Mouse (Mus musculus) MEL (cell line): ENCODE results near the gene Ndufs2. TPM values are rescaled to one million over a fixed set of nuclear protein-coding genes. Genes with fewer than 3 reads are reported as not detected.

ENCODE experiments used
- DNase-seq: peaks from one replicate; pipeline ENCODE4 v3.0.0; 2011; ENCODE audit warnings: low read depth, low spot score
- H3K27ac ChIP-seq: 2 replicates; pipeline ENCODE4 v1.5.1; 2012; ENCODE audit warnings: low read depth, mild to moderate bottlenecking, control low read depth, low read length, moderate library complexity; ENCODE audit not compliant: control insufficient read depth
- H3K27me3 ChIP-seq, 2 experiments: fragments of 150-350 bp in 1 of 2; sonication (generic) in 1 of 2; 2 replicates each; pipeline ENCODE4 v1.6.1; 2012; ENCODE audit warnings: low read length in 2 of 2, mild to moderate bottlenecking in 2 of 2, improper control_type of control experiment in 1 of 2, moderate library complexity in 1 of 2; ENCODE audit not compliant: insufficient read depth in 2 of 2, control insufficient read depth in 1 of 2
- H3K36me3 ChIP-seq, 2 experiments: 2 replicates each; pipeline ENCODE4 v1.6.1; 2012 to 2014; ENCODE audit warnings: low read length in 2 of 2, improper control_type of control experiment in 1 of 2, inconsistent platforms in 1 of 2, mild to moderate bottlenecking in 1 of 2; ENCODE audit not compliant: insufficient read depth in 2 of 2, control insufficient read depth in 1 of 2
- H3K4me1 ChIP-seq, 2 experiments: fragments of 150-350 bp in 1 of 2; sonication (generic) in 1 of 2; 2 replicates each; pipeline ENCODE4 v1.6.1; 2012; ENCODE audit warnings: low read length in 2 of 2, improper control_type of control experiment in 1 of 2, mild to moderate bottlenecking in 1 of 2; ENCODE audit not compliant: insufficient read depth in 2 of 2, control insufficient read depth in 1 of 2
- H3K4me3 ChIP-seq, 2 experiments: fragments of 150-350 bp in 1 of 2; sonication (generic) in 1 of 2; 2 replicates each; pipeline ENCODE4 v1.5.1; 2012; ENCODE audit warnings: low read depth in 2 of 2, low read length in 2 of 2, mild to moderate bottlenecking in 2 of 2, moderate library complexity in 2 of 2, control low read depth in 1 of 2, improper control_type of control experiment in 1 of 2; ENCODE audit not compliant: control insufficient read depth in 1 of 2, insufficient read depth in 1 of 2
- H3K79me2 ChIP-seq: 2 replicates; pipeline ENCODE4 v1.6.1; 2012; ENCODE audit warnings: mild to moderate bottlenecking, low read length, moderate library complexity; ENCODE audit not compliant: control insufficient read depth, poor library complexity, insufficient read depth
- H3K9ac ChIP-seq: 2 replicates; pipeline ENCODE4 v1.6.1; 2012; ENCODE audit warnings: low read depth, mild to moderate bottlenecking, control low read depth, low read length, moderate library complexity; ENCODE audit not compliant: control insufficient read depth, poor library complexity, severe bottlenecking
- H3K9me3 ChIP-seq: fragments of 150-350 bp; sonication (generic); replicated peaks from 2 replicates; pipeline ENCODE4 v1.6.1; 2012; ENCODE audit warnings: mild to moderate bottlenecking, low read length, improper control_type of control experiment, moderate library complexity; ENCODE audit not compliant: insufficient read depth
- CTCF ChIP-seq, 3 experiments: IDR thresholded peaks in 2 of 3; conservative IDR thresholded peaks in 1 of 3; 2 replicates each; pipeline ENCODE4 v1.5.1; 2011 to 2012; ENCODE audit warnings: low read length in 3 of 3, low read depth in 2 of 3, mild to moderate bottlenecking in 2 of 3, improper control_type of control experiment in 1 of 3, inconsistent platforms in 1 of 3, mixed read lengths in 1 of 3, moderate library complexity in 1 of 3; ENCODE audit not compliant: control insufficient read depth in 1 of 3, insufficient read depth in 1 of 3, poor library complexity in 1 of 3, severe bottlenecking in 1 of 3
- EP300 ChIP-seq, 2 experiments: IDR thresholded peaks; 2 replicates each; pipeline ENCODE4 v1.6.1; 2011; ENCODE audit warnings: improper control_type of control experiment in 2 of 2, low read length in 2 of 2, low read depth in 1 of 2, mild to moderate bottlenecking in 1 of 2
- ETS1 ChIP-seq: IDR thresholded peaks from 2 replicates; pipeline ENCODE4 v1.6.1; 2012; ENCODE audit warnings: low read depth, mild to moderate bottlenecking, inconsistent platforms, low read length, improper control_type of control experiment, moderate library complexity
- MAZ ChIP-seq: IDR thresholded peaks from 2 replicates; pipeline ENCODE4 v1.6.1; 2012; ENCODE audit warnings: low read depth, mild to moderate bottlenecking, inconsistent platforms, low read length, improper control_type of control experiment
- MEF2A ChIP-seq: IDR thresholded peaks from 2 replicates; pipeline ENCODE4 v1.6.1; 2014; ENCODE audit warnings: low read depth, mild to moderate bottlenecking, inconsistent platforms, low read length, improper control_type of control experiment; ENCODE audit not compliant: poor library complexity, insufficient replicate concordance, severe bottlenecking; ENCODE audit errors: extremely low read depth
- NELFE ChIP-seq: IDR thresholded peaks from 2 replicates; pipeline ENCODE4 v1.6.1; 2011; ENCODE audit warnings: low read depth, low read length, improper control_type of control experiment
- NRF1 ChIP-seq: IDR thresholded peaks from 2 replicates; pipeline ENCODE4 v1.6.1; 2014; ENCODE audit warnings: low read depth, mild to moderate bottlenecking, inconsistent platforms, low read length, improper control_type of control experiment, moderate library complexity; ENCODE audit not compliant: poor library complexity, insufficient read depth, severe bottlenecking
- RAD21 ChIP-seq: IDR thresholded peaks from 2 replicates; pipeline ENCODE4 v1.6.1; 2011; ENCODE audit warnings: mild to moderate bottlenecking, low read depth, low read length, improper control_type of control experiment
- SIN3A ChIP-seq: IDR thresholded peaks from 2 replicates; pipeline ENCODE4 v1.6.1; 2012; ENCODE audit warnings: low read length, improper control_type of control experiment, inconsistent platforms
- TAL1 ChIP-seq: IDR thresholded peaks from 2 replicates; pipeline ENCODE4 v1.6.1; 2012; ENCODE audit warnings: mild to moderate bottlenecking, inconsistent platforms, low read length, moderate library complexity, mixed read lengths
- TCF12 ChIP-seq: IDR thresholded peaks from 2 replicates; pipeline ENCODE4 v1.6.1; 2014; ENCODE audit warnings: low read depth, mild to moderate bottlenecking, inconsistent platforms, low read length, improper control_type of control experiment, moderate library complexity
- ZC3H11A ChIP-seq: IDR thresholded peaks from 2 replicates; pipeline ENCODE4 v1.6.1; 2012; ENCODE audit warnings: low read depth, mild to moderate bottlenecking, inconsistent platforms, low read length, improper control_type of control experiment
- ZKSCAN1 ChIP-seq: IDR thresholded peaks from 2 replicates; pipeline ENCODE4 v1.6.1; 2012; ENCODE audit warnings: low read depth, mild to moderate bottlenecking, inconsistent platforms, low read length, improper control_type of control experiment, moderate library complexity
- ZMIZ1 ChIP-seq: IDR thresholded peaks from 2 replicates; pipeline ENCODE4 v1.6.1; 2012; ENCODE audit warnings: low read depth, mild to moderate bottlenecking, inconsistent platforms, low read length, improper control_type of control experiment, moderate library complexity
- polyA plus RNA-seq, 2 experiments: library from polyadenylated mRNA; stranded (reverse) in 1 of 2; unstranded in 1 of 2; fragments of >175 nt in 1 of 2; fragments of >200 nt in 1 of 2; gene quantifications; 2 replicates each; pipeline versions ENCODE4 v1.2.1 to v1.2.4; 2012; ENCODE audit warnings: low replicate concordance in 2 of 2, low read depth in 1 of 2; ENCODE audit not compliant: insufficient read length in 2 of 2, insufficient read depth in 1 of 2, missing spikeins in 1 of 2
- total RNA-seq: library from RNA; depleted of rRNA; stranded (reverse); fragments of 300-350 nt; gene quantifications from 2 replicates; pipeline ENCODE4 v1.2.3, GENCODE M21; 2012

Gene Ndufs2
- total and polyA plus RNA-seq, 3 experiments, result 169 to 415 (median 292) TPM

DNA sequence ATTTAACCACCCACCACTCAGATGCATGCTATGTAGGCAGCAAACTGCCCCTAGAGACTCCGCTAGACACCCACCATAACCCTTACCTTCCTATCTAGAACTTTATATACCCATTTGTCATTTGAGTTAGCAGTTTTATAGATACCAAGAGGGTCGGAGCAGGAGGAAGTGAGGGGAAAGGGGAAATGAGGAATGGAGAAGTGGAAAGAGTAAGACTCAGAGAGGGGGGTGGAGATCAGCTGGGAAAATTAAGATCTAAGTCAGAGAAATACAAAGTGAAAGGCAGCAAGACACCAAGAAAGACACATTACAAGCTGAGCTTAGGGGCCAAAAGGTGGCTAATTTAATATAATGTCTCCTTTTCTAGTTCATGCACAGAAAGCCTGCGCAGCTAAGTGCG is 16.6 kb downstream of the Ndufs2 start:
- Histone ChIP-seq H3K79me2 (no peaks in the 10 kb centered on the region), H3K36me3 (peaks cover 5 to 17% of the 10 kb centered on the region in 2 experiments; a peak in 3 of 4 replicates), H3K4me1 (peaks cover 0 to 10% of the 10 kb centered on the region in 2 experiments; a peak in 2 of 4 replicates), H3K9ac (no peak overlapping the region), H3K27me3 (no peaks in the 10 kb centered on the region), H3K27ac (peak overlapping the region; percentile 55; the same call in 1 of the 2 replicates), H3K4me3 (no peak overlapping the region), H3K9me3 (no peaks in the 10 kb centered on the region)
- no peak for TF ChIP-seq NRF1
- no peak for TF ChIP-seq RAD21
- TF ChIP-seq ETS1, result 0 out of 2 replicates have a peak, but pooled peaks have one; percentile 26
- peak; percentile 42; the same call in 1 of the 2 replicates for TF ChIP-seq SIN3A
- no peak for TF ChIP-seq TCF12
- no peak for TF ChIP-seq ZC3H11A
- TF ChIP-seq EP300 (IDR thresholded peaks at IDR 0.05; ENCODE audit: low read depth in 1 of 2, low read length in 2 of 2), result peak in 1 of 2 experiments; percentile 52; a peak in 2 of 4 replicates
- no peak for TF ChIP-seq MEF2A
- peak; percentile 54 for DNase-seq

DNA sequence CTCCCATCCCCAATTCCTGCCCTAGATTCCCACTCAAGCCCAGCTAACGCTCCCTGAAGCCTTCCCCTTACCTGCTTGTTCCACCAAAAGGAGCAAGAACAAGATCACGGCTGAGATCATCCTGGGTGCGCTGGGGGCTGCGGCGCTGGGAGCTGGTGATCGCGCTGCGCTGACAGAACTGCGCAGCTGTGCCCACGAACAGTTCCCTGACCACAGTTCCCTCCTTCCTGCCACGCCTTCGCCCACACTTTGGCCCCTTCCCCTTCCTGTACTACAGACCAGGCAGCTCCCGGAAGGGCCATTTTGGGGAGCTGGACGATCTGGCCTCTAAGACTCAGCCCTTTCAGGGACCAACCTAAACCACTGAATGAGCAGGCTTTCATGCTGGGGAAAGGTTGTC is 17.1 kb downstream of the Ndufs2 start, which contains the start of gene Fcer1g:
TSS of gene Fcer1g (minus strand) at position 240 of the 400 bp plus-strand sequence.
- Histone ChIP-seq H3K9me3 (no peaks in the 10 kb centered on the region), H3K9ac (no peak within 1 kb of the TSS), H3K27me3 (no peaks in the 10 kb centered on the region), H3K4me3 (no peak within 1 kb of the TSS), H3K79me2 (no peaks in the 10 kb centered on the region), H3K36me3 (peaks cover 5 to 17% of the 10 kb centered on the region in 2 experiments; a peak in 3 of 4 replicates), H3K27ac (peak within 1 kb of the TSS; percentile 55; the same call in 1 of the 2 replicates), H3K4me1 (peaks cover 0 to 10% of the 10 kb centered on the region in 2 experiments; a peak in 2 of 4 replicates)
- no peak for DNase-seq
- TF ChIP-seq NRF1 (no peak), CTCF (IDR thresholded peaks at IDR 0.05 in 2 of 3, conservative IDR thresholded peaks at IDR 0.05 in 1 of 3; ENCODE audit: control insufficient read depth in 1 of 3, insufficient read depth in 1 of 3, low read depth in 2 of 3, low read length in 3 of 3, poor library complexity in 1 of 3, severe bottlenecking in 1 of 3) (no peak), ZKSCAN1 (no peak), TAL1 (no peak), SIN3A (no peak), NELFE (no peak), TCF12 (no peak), ZMIZ1 (no peak), MAZ (no peak)
